Mouse (Mus musculus): ENCODE data around the gene Arhgdia. TPM values are rescaled to one million over a fixed set of nuclear protein-coding genes. Genes with fewer than 3 reads are reported as not detected.

Arhgdia gene
- polyA plus RNA-seq, 1 experiment from 2014 or later: 444 TPM

DNA sequence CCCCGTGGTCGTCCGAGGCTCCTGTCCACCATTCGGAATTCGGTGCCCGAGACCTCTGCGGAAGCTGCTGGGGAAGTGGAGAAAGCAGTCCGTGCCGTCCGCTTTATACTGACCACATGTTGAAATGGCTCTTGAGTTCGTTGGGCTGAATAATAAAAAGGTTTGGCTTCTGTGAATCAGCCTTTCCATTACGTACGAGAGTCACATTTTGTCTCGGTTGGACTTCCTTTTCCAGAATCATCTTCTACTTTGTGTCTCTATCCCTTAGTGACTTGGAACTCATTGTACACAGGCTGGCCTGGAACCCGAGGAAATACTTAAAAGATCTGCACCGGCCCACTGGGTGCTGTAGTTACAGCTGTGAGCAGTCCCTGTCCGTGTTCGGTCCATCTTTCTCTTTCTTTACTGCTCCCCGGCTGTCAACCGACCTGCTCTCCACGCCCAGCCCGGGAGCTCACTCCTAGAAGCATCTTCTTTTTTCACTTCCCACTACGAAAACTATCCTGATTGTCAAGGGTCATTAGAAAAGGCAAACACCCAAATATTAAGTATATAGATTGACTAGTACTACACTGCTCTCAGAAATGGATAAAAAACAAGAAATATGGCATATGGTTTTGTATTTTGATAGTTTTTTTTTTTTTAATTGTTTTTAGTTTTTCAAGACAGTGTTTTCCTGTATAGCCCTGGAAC is 7.7 kb downstream of the Arhgdia start:
- Histone ChIP-seq H3K36me3 (ENCODE audit: insufficient read depth, low read length) (peaks cover 26% of the 10 kb centered on the region), H3K9me3 (replicated peaks; ENCODE audit: low read length) (no peaks in the 10 kb centered on the region), H3K27me3 (ENCODE audit: insufficient read depth, low read length) (no peaks in the 10 kb centered on the region), H3K9ac (ENCODE audit: low read depth, low read length) (peak overlapping the region; percentile 84), H3K4me3 (replicated peaks; ENCODE audit: low read depth, low read length) (peak overlapping the region; percentile 95), H3K4me1 (replicated peaks; ENCODE audit: insufficient read depth, low read length) (peaks cover 7% of the 10 kb centered on the region; the same call in 1 of the 2 replicates), H3K4me2 (ENCODE audit: low read length) (peak overlapping the region; percentile 90), H3K27ac (peak overlapping the region; percentile 96)
- TF ChIP-seq CTCF (IDR thresholded peaks at IDR 0.05; ENCODE audit: low read depth): no peak
- DNase-seq (ENCODE audit: low spot score) (peak; percentile 53), ATAC-seq (replicated peaks; ENCODE audit: low FRiP score, low read depth) (peak; percentile 0; the same call in 1 of the 2 replicates)
- 0% methylated on average over 23 of the region's 23 CpGs for WGBS

DNA sequence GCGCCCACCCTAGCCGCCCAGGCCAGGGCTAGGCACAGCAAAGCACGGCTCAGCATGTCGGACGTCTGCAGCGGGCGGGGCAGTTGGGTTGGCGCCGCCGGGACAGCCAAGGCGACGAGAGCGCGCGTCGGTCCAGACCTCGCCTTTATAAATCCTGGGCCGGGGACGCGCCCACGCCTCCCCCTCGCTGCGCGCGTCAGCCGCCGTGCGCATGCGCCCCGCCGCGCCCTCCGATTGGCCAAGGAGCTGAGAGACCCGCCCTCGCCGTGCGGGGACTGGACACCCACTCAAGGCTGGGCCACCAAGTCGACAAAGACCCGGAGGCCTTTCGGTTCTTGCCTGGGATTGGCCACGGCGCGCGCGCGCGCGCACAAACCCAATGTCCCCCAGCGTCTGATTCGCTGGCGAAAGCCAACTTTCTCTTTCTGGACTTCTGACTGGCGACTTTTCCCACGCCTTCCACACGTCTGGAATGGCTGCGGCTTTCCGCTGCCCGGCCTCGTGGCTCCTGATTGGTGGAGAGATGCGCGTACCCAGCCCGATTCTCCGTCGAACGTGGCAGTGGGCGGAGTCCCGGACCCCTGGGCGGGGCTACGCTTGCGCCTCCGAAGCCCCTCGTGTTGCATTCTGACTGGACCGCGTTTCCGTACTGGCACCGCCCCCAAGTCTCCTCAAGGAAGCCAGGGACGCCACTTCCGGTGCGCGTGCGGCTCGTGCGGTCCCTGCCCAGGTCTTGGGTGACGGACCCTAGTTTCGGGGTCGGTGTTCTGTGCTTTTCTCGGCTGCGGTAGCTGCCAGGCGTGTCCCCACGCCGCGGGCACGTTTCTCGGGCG is 8.5 kb downstream of the Arhgdia start, which contains the start of gene P4hb:
P4hb (minus strand) TSS at position 502 of the 833 bp plus-strand sequence.
- under 1% methylated on average over 87 of the region's 94 CpGs for WGBS
- Histone ChIP-seq H3K9me3 (replicated peaks; ENCODE audit: low read length) (no peaks in the 10 kb centered on the region), H3K27me3 (ENCODE audit: insufficient read depth, low read length) (no peaks in the 10 kb centered on the region), H3K4me2 (ENCODE audit: low read length) (peak within 1 kb of the TSS; percentile 90), H3K4me1 (replicated peaks; ENCODE audit: insufficient read depth, low read length) (peaks cover 7% of the 10 kb centered on the region; the same call in 1 of the 2 replicates), H3K27ac (peak within 1 kb of the TSS; percentile 96), H3K36me3 (ENCODE audit: insufficient read depth, low read length) (peaks cover 26% of the 10 kb centered on the region), H3K9ac (ENCODE audit: low read depth, low read length) (peak within 1 kb of the TSS; percentile 93), H3K4me3 (replicated peaks; ENCODE audit: low read depth, low read length) (peak within 1 kb of the TSS; percentile 95)
- peak; percentile 100 for DNase-seq (ENCODE audit: low spot score)
- ATAC-seq (replicated peaks; ENCODE audit: low FRiP score, low read depth): peak; percentile 95
- TF ChIP-seq CTCF (IDR thresholded peaks at IDR 0.05; ENCODE audit: low read depth): no peak

DNA sequence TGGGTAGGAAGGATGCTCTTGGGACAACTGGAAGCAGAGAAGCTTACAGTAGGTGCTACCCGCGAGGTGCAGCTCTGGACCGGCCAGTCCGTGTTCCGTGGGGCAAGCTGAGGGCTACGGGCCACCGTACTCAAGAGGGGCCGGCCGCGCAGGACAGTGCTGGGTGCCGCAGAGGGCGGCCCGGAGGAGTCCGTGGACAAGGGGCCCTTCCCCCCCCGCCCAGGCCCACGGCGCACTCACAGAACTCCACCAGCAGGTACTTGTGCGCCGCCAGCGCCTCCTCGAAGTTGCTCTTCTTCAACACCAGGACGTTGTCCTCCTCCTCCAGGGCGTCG is 9.0 kb downstream of the Arhgdia start:
- Histone ChIP-seq H3K4me2 (ENCODE audit: low read length) (peak overlapping the region; percentile 62), H3K9ac (ENCODE audit: low read depth, low read length) (peak overlapping the region; percentile 93), H3K27ac (peak overlapping the region; percentile 87), H3K4me1 (replicated peaks; ENCODE audit: insufficient read depth, low read length) (peaks cover 7% of the 10 kb centered on the region; the same call in 1 of the 2 replicates), H3K4me3 (replicated peaks; ENCODE audit: low read depth, low read length) (peak overlapping the region; percentile 95), H3K27me3 (ENCODE audit: insufficient read depth, low read length) (no peaks in the 10 kb centered on the region), H3K9me3 (replicated peaks; ENCODE audit: low read length) (no peaks in the 10 kb centered on the region), H3K36me3 (ENCODE audit: insufficient read depth, low read length) (peaks cover 29% of the 10 kb centered on the region)
- WGBS: under 1% methylated on average over 22 of the region's 24 CpGs
- TF ChIP-seq CTCF (IDR thresholded peaks at IDR 0.05; ENCODE audit: low read depth): peak; percentile 9; the same call in 1 of the 2 replicates
- DNase-seq (ENCODE audit: low spot score): no peak
- peak; percentile 26; the same call in 1 of the 2 replicates for ATAC-seq (replicated peaks; ENCODE audit: low FRiP score, low read depth)

DNA sequence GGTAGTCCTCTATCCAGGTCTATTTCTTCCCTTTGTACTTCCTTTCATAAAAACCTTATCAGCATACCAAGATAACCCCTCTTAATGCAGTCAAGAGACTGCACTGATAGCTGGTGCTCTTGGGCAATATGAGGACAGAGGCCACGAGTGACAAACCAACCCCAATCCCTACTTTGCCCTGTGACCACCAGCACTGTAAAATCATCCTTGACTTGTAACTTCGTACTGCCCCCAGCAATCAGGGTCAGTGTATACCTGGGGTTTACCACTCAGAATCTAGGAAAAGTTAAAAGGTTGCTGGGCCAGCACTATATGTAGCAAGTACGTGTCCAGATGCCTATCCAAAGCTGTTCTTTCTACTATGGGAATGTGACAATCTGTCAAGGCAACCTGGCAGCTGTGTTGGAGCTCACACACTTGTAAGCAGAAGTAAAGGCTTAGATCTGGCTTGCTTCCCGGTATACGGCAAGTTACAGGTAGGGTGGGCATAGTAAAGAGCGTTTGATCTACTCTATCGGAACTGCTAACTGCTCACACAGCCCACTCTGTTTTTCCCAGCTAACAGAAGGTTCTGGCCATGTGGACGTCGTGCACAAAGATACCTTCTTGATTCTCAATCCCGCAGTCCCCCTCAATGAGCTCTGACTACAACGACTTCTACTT is 9.5 kb downstream of the Arhgdia start:
- H3K4me1 ChIP-seq (replicated peaks; ENCODE audit: insufficient read depth, low read length): peaks cover 7% of the 10 kb centered on the region; the same call in 1 of the 2 replicates
- peak overlapping the region; percentile 87 for H3K27ac ChIP-seq
- peaks cover 34% of the 10 kb centered on the region for H3K36me3 ChIP-seq (ENCODE audit: insufficient read depth, low read length)
- H3K9me3 ChIP-seq (replicated peaks; ENCODE audit: low read length): no peaks in the 10 kb centered on the region
- DNase-seq (ENCODE audit: low spot score) (no peak), ATAC-seq (replicated peaks; ENCODE audit: low FRiP score, low read depth) (no peak)
- H3K9ac ChIP-seq (ENCODE audit: low read depth, low read length): peak overlapping the region; percentile 93
- peak overlapping the region; percentile 62 for H3K4me2 ChIP-seq (ENCODE audit: low read length)
- no peaks in the 10 kb centered on the region for H3K27me3 ChIP-seq (ENCODE audit: insufficient read depth, low read length)
- TF ChIP-seq CTCF (IDR thresholded peaks at IDR 0.05; ENCODE audit: low read depth): no peak
- whole genome bisulfite sequencing: 6% methylated on average over 11 of the region's 11 CpGs
- peak overlapping the region; percentile 95 for H3K4me3 ChIP-seq (replicated peaks; ENCODE audit: low read depth, low read length)

DNA sequence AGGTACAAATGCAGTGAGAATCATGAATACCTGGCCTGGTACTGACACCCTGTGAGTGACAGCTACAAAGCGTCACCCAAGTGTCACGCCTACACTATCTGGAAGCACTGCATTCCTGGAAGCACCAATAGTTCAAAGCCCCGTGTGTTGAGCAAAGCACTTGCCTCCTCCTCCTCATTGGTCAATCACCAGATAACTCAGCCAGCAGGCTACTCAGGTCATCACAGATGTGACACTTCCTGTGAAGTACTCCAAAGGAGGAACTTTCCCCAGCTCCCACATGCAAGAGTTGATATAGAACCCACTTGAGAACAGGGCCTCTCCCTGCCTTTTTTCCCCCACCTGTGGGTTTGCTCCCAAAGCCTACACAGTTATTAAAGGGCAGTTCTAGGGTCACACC is 10.3 kb downstream of the Arhgdia start:
- no peaks in the 10 kb centered on the region for H3K9me3 ChIP-seq (replicated peaks; ENCODE audit: low read length)
- H3K27me3 ChIP-seq (ENCODE audit: insufficient read depth, low read length): no peaks in the 10 kb centered on the region
- no peak for ATAC-seq (replicated peaks; ENCODE audit: low FRiP score, low read depth)
- no peak for DNase-seq (ENCODE audit: low spot score)
- H3K36me3 ChIP-seq (ENCODE audit: insufficient read depth, low read length): peaks cover 40% of the 10 kb centered on the region
- H3K9ac ChIP-seq (ENCODE audit: low read depth, low read length): peak overlapping the region; percentile 93; the same call in 1 of the 2 replicates
- H3K4me3 ChIP-seq (replicated peaks; ENCODE audit: low read depth, low read length): peak overlapping the region; percentile 95; the same call in 1 of the 2 replicates
- WGBS: 63% methylated on average over 3 of the region's 3 CpGs
- peaks cover 7% of the 10 kb centered on the region; the same call in 1 of the 2 replicates for H3K4me1 ChIP-seq (replicated peaks; ENCODE audit: insufficient read depth, low read length)
- peak overlapping the region; percentile 62 for H3K4me2 ChIP-seq (ENCODE audit: low read length)
- TF ChIP-seq CTCF (IDR thresholded peaks at IDR 0.05; ENCODE audit: low read depth): no peak
- no peak overlapping the region for H3K27ac ChIP-seq

DNA sequence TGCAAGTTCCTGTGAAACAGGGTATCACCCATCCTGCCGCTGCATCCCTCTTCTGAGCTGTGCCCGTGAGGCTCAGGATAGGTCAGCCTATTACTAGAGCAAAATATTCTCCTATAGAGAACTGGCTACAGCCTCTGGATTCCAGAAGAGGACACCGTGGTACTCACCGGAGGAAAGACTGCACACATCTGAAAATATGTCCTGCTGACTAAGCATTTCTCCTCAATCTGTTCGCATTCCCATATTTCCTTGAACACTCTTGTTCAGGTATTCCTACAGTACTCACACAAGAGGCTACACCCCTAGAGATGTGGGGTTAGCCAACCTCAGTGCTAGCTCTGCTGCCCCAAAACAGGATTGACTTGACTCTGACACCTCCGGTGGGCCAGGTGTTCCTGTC is 13.1 kb downstream of the Arhgdia start:
- Histone ChIP-seq H3K36me3 (ENCODE audit: insufficient read depth, low read length) (peaks cover 62% of the 10 kb centered on the region), H3K27ac (no peak overlapping the region), H3K9ac (ENCODE audit: low read depth, low read length) (no peak overlapping the region), H3K27me3 (ENCODE audit: insufficient read depth, low read length) (no peaks in the 10 kb centered on the region), H3K9me3 (replicated peaks; ENCODE audit: low read length) (no peaks in the 10 kb centered on the region), H3K4me2 (ENCODE audit: low read length) (no peak overlapping the region), H3K4me3 (replicated peaks; ENCODE audit: low read depth, low read length) (no peak overlapping the region), H3K4me1 (replicated peaks; ENCODE audit: insufficient read depth, low read length) (no peaks in the 10 kb centered on the region; the same call in 1 of the 2 replicates)
- DNase-seq (ENCODE audit: low spot score) (no peak), ATAC-seq (replicated peaks; ENCODE audit: low FRiP score, low read depth) (no peak)
- TF ChIP-seq CTCF (IDR thresholded peaks at IDR 0.05; ENCODE audit: low read depth): no peak
- WGBS: 96% methylated on average over 6 of the region's 6 CpGs
